Mouse (Mus musculus): ENCODE results near the gene Ost4. TPM values are rescaled to one million over a fixed set of nuclear protein-coding genes. Genes with fewer than 3 reads are reported as not detected.
"Not testable (repeated sequence)": the region's sequence is repeated elsewhere in the genome, so short reads cannot be mapped to it uniquely, and the experiment has no call there.

The Ost4 gene
- total RNA-seq, 4 experiments from 2014 or later: 140 to 164 (median 156) TPM

DNA sequence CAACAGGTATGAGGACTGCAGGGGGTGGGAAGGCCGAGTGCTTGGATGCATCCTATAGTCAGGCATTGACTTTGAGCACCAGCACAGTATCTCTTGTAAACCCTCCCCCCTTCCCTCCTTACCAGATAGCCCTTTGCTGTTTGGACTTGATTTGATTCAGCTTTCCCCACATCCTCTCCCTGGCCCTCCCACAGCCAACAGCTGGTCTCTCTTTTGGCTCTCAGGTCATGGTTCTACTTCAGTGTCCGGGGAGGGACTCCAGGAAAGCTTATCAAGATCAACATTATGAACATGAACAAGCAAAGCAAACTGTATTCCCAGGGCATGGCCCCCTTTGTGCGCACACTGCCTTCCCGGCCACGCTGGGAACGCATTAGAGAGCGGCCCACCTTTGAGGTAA lies 17.2 kb downstream of the Ost4 start:
- no peak for DNase-seq (ENCODE audit: low spot score)

DNA sequence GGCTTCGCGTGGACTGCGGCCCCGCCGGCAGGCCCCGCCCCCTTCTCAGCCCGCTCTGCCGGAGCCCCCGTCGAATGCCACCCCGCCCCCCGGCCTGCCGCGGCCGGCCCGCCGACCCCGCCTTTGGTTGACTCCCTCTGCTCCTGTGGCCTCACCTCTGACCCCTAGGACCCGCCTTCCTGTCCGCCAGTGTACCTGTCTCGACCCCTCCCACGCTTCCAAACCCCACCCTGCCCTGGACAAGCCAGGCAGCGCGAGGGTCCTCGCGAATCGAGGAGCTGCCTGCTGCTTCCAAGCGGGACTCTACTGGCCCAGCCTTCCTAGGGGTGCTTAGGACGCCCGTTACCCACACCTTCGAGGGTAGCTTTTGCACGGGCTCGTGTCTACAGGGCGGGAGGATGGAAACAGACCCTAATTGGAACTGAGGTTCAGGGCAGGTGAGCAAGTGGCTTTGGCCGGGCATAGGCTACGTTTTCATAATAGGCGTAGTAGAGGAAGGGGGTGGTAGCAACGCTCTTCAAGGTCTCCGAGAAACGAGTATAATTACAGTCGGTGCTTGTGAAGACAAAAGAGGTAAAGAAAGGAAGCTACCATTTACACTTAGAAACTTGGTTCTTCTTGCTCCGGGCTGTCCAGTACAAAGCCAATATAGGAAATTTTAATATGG lies 18.4 kb downstream of the Ost4 start:
- no peak for DNase-seq (ENCODE audit: low spot score)

GRCm38 (mm10) chr5:30888337-30889087 lies 19.1 kb downstream of the Ost4 start, which contains the start of gene Agbl5:
TSS of gene Agbl5 (plus strand) at chr5:30888694.
- DNase-seq (ENCODE audit: low spot score): peak; percentile 93

GRCm38 (mm10) chr5:30887858-30888336 lies 19.7 kb downstream of the Ost4 start:
- peak; percentile 95 for DNase-seq (ENCODE audit: low spot score)

DNA sequence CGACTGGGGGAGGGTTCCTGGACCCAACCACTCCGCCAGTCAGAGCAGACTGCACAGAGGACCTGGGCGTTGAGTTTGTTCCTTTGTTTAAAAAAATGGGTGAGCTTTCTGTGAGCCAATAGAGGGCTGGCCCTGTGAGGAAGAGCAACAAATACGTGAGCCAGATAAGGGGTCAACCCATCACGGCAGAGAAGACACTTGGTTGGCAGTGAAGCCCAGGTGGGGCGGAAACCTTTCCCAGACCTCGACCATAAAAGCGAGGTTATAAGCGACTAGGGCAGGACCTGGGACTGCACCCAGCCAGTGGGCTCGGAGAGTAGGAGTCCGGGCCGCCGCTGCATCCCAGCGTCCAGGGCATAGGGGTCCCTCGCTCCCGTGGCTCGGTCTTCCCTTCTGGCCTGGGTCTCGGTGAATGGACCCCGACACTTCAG lies 20.2 kb downstream of the Ost4 start:
- peak; percentile 54 for DNase-seq (ENCODE audit: low spot score)

DNA sequence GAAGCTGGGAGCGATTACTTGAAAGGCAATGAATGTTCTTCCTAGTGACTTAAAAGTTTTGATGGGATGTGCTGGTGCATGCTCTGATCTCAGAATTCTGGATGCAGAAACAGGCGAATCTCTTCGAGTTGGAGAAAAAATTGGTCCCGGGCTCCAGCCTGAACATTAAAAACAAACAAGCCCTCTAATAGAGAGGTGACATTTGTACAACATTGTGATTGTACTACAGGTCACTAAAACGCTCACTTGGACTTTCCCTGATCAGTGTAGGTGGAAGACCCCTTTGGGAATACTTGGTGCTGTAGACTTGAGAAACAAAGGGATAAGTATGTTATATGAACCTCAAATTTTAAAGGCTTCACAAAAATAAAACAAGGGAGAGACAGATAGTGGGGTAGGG lies 20.9 kb downstream of the Ost4 start:
- no peak for DNase-seq (ENCODE audit: low spot score)

DNA sequence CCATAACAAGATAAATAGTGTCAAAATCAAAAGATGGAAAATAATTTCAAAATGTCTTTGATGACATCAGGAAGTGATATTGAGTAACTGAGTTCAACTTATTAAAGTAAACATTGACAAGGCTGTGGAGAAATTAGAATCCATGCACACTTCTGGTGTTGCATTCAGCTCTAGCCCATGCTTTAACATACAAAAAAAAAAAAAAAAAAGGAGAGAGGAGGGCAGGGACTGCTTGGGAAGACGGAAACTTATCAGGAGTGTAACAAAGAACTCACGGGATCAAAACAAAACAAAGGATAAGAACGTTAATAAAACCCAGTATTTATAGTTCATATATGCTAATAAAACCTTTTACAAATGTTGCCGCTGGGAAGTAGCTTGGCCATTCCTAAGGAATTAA lies 21.4 kb downstream of the Ost4 start:
- no peak for DNase-seq (ENCODE audit: low spot score)

GRCm38 (mm10) chr5:30881839-30882238 lies 25.7 kb downstream of the Ost4 start:
- DNase-seq (ENCODE audit: low spot score): not testable (repeated sequence)

DNA sequence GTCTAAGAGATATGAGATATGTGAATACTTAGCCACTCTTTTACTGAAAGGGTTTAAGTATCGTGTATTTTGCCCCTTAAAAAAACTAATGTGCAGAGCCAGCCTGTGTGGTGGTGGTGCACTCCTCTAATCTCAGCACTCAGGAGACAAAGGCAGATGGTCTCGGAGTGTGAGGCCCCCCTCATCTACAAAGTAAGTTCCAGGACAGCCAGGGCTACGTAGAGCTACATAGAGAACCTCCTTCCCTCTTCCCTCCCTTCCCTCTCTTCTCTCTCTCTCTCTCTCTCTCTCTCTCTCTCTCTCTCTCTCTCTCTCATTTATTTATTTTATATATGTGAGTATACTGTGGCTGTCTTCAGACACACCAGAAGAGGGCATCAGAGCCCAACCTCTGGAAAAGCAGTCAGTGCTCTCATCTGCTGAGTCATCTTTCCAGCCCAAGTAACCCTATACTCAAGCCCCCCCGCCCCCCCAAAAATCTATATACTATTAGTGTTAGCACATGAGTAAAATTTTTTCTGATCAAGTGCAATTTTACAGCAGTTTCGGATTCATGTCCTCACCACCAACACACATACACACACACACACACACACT lies 28.1 kb downstream of the Ost4 start:
- DNase-seq (ENCODE audit: low spot score): no peak

DNA sequence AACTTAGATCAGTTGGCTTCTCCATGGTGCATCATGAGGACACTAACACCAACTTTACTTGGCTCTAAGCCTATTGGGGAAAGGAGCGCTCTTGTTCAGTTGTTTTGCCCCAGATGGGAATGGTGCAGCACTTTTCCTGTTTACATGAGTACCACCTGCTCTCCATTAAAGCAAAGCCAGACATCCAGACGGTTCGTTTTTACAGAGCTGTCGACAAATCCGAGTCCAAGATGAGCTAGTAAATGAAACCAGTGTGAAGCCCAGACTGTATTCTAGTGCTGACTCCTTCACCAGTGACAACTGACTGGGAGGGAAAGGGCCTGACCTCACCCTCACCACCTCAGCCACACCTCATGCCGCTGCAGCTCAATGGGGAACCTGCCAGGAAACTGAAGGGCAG lies 29.0 kb downstream of the Ost4 start:
- no peak for DNase-seq (ENCODE audit: low spot score)

- no peak for DNase-seq (ENCODE audit: low spot score)
Observed at GRCm38 (mm10) chr5:30874365-30874764, 33.2 kb downstream of the Ost4 start.

GRCm38 (mm10) chr5:30872574-30872973 lies 35.0 kb downstream of the Ost4 start:
- DNase-seq (ENCODE audit: low spot score): no peak

DNA sequence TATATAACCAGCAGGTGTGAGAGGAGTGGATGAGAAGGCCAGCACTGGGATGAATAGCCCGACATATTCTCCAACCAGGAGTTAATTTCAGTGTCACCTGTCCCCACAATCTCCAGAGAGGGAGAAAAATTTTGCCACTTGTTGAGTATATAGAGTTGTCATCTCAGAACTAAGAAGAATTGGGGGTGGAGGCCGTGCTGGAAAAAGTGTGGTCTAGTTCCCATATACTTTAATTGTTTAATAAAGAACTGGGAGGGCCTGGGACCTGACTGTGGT lies 37.5 kb downstream of the Ost4 start:
- no peak for DNase-seq (ENCODE audit: low spot score)

DNA sequence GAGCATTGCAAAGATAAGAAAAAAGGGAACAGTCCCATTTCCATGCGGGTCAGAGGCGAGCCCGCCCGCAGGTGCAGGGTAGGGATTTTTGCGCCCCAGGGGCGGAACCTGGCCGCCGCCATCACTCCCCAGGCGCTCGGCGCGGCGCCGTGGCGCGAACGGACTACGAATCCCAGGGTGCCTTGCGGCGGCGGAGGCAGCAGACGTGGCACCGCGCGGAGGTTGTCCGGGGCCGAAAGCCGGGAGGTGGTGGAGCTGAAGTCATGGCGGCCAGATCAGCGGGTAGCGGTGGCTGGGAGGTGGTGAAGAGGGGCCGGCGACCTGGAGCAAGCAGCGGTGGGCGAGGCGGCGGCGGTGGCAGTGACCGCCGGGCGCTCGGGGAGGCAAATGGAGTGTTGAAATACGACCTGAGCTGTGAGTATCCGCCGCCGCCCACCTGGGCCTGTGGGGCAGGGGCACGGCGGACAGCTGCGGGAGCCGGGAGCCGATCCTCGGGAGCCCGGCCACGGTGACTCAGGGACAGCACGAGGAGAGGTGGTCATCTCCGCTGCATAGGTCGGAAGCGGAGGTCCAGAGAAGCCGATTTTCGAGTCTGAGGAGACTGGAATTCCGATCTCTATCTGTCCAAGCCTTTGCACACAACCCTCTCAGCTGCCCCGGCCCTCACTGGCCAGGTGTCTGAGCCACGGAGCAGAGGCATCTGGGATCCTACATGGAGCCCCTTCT lies 38.0 kb downstream of the Ost4 start:
- DNase-seq (ENCODE audit: low spot score): peak; percentile 91

GRCm38 (mm10) chr5:30868981-30869380 lies 38.6 kb downstream of the Ost4 start:
- DNase-seq (ENCODE audit: low spot score): peak; percentile 31

DNA sequence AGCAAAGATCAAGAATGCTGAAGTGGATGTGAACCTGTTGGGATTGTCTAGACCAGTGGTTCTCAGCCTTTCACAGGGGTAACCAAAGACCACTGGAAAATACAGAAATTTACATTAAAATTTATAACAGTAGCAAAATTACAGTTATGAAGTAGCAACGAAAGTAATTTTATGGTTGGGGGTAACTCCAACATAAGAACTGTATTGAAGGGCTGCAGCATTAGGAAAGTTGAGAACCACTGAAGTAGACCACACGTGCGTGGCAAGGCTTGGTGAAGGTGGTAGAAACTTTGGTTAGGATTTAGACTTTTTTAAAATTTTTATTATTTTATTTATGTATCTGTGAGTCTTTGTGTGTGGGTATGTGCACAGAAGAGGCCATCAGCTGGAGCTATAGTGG lies 39.9 kb downstream of the Ost4 start, which contains the start of gene Tmem214:
Gene Tmem214, plus strand, starts transcription at position 301 of the 400 bp plus-strand sequence.
- no peak for DNase-seq (ENCODE audit: low spot score)

DNA sequence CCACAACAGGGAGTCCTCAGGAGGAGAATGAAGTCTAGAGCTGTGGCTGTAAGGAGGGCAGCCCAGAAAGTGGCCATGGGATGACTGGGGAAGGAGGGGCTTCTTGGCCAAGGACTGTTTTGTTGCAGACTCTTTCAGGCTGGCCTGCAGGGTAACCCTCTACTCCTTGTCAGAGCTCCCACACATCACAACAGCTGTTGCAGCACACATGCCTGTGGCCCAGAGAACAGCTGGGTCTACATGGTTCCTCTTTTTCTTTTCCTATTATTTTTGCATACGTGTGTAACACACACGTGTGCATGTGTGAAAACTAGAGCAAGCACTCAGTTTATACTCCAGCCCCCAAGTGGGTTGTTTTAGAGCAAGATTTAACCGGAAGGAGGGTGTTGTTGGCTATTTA lies 40.7 kb downstream of the Ost4 start:
- no peak for DNase-seq (ENCODE audit: low spot score)

GRCm38 (mm10) chr5:30864322-30864721 lies 43.3 kb downstream of the Ost4 start:
- DNase-seq (ENCODE audit: low spot score): no peak

- DNase-seq (ENCODE audit: low spot score): no peak
Observed at GRCm38 (mm10) chr5:30863852-30864251, 43.7 kb downstream of the Ost4 start.

DNA sequence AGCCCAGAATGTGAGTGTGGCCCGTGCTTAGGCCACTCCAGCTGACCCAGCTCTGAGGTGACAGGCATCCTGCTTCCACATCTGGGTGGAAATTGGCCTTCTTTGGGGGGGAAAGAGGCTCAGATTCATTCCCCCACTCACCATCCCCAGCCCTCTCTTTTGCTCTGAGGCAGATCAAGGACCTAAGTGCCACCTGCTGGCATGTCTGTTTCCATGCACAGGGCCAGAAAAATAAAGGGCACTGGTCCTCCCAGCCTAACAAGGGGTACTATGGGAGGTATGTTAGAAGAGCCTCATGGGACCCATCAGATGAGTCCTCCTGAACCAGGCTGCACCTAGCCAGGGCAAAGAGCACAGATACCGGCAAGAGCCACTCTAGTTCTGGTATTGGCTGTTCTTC lies 51.5 kb downstream of the Ost4 start:
- no peak for DNase-seq (ENCODE audit: low spot score)

Data from heart, adult 8-10 months (tissue).